Mouse (Mus musculus): ENCODE measurements around the gene Pxmp2.

Pxmp2 gene

DNA sequence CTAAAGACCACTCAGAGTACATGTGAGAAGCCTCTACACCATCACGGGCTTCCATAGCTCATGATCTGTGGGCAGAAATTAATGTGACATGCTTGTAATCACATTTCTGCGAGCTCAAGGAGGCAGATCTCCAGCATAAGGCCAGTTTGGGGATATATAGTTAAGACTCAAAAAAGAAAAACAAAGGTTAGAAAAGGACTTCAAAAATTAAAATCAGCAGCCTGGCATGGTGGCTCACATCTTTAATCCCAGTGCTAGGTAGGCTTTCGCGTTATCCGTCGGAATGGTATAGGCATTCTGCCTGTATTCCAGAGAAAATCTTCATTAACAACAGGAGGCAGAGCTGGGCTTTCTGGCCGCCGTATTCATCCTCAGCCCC lies 55.6 kb downstream of the Pxmp2 start:
- no peak for DNase-seq

- no peak for DNase-seq
Observed at GRCm38 (mm10) chr5:110227336-110227883, 58.6 kb downstream of the Pxmp2 start.

DNA sequence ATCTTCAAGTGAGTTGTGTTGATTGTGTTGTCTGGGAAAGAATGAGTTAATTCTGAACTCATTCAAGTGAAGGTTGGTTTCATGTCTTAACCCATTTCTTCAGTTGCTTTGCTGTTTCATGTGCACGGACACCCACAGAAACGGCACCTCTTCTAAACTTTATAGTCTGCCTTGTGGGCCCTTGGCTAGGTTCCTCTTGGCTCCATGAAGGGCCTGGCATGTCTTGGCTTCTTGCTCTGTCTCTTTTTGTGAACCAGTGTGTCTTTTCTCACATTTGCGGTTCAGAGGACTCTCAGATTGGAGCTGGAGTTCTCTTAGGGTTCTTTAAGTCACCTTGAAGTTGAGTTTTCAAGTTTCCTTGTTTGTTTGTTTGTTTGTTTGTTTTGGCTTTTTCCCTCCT lies 60.9 kb downstream of the Pxmp2 start:
- DNase-seq: no peak
